Mouse (Mus musculus) CH12.LX (cell line): ENCODE data around the gene Myzap. TPM values are rescaled to one million over a fixed set of nuclear protein-coding genes. Genes with fewer than 3 reads are reported as not detected.

Source experiments
- DNase-seq: peaks from one replicate; pipeline ENCODE4 v3.0.0-alpha.2; 2013; ENCODE audit errors: extremely low read depth
- H3K27ac ChIP-seq: 2 replicates; pipeline ENCODE4 v1.5.1; 2012; ENCODE audit warnings: low read depth, mild to moderate bottlenecking, control low read depth, moderate library complexity; ENCODE audit not compliant: insufficient read depth
- H3K27me3 ChIP-seq: replicated peaks from 2 replicates; pipeline ENCODE3; 2012; ENCODE audit warnings: inconsistent platforms
- H3K36me3 ChIP-seq, 2 experiments: replicated peaks in 1 of 2; 2 replicates each; pipeline versions ENCODE3 to v1.6.1; 2012; ENCODE audit warnings: inconsistent platforms in 1 of 2, low read length in 1 of 2, mild to moderate bottlenecking in 1 of 2, mixed read lengths in 1 of 2, moderate library complexity in 1 of 2; ENCODE audit not compliant: control insufficient read depth in 1 of 2, insufficient read depth in 1 of 2
- H3K4me1 ChIP-seq, 2 experiments: 2 replicates each; pipeline ENCODE4 v1.6.1; 2012; ENCODE audit warnings: inconsistent platforms in 1 of 2, moderate library complexity in 1 of 2; ENCODE audit not compliant: insufficient read depth in 2 of 2, control insufficient read depth in 1 of 2
- H3K4me2 ChIP-seq: 2 replicates; pipeline ENCODE4 v1.6.1; 2012; ENCODE audit warnings: low read depth, mild to moderate bottlenecking, control low read depth; ENCODE audit not compliant: poor library complexity, insufficient read depth, severe bottlenecking
- H3K4me3 ChIP-seq, 3 experiments: fragments of 150-350 bp in 1 of 3; sonication (generic) in 1 of 3; replicated peaks in 1 of 3; 2 replicates each; pipeline versions ENCODE3 to v1.5.1; 2011 to 2012; ENCODE audit warnings: low read depth in 2 of 3, low read length in 2 of 3, mild to moderate bottlenecking in 2 of 3, moderate library complexity in 2 of 3, control low read depth in 1 of 3, improper control_type of control experiment in 1 of 3, inconsistent platforms in 1 of 3, mixed read lengths in 1 of 3; ENCODE audit not compliant: poor library complexity in 1 of 3
- H3K79me2 ChIP-seq: replicated peaks from 2 replicates; pipeline ENCODE4 v1.6.1; 2012; ENCODE audit warnings: mild to moderate bottlenecking, moderate library complexity; ENCODE audit not compliant: control insufficient read depth, poor library complexity, insufficient read depth, severe bottlenecking; ENCODE audit errors: extremely low read depth
- H3K9ac ChIP-seq: 2 replicates; pipeline ENCODE4 v1.6.1; 2012; ENCODE audit warnings: low read depth, mild to moderate bottlenecking, control low read depth, moderate library complexity; ENCODE audit not compliant: insufficient read depth
- H3K9me3 ChIP-seq: replicated peaks from 2 replicates; pipeline ENCODE3; 2012; ENCODE audit warnings: low read length, inconsistent platforms, mixed read lengths
- BHLHE40 ChIP-seq: IDR thresholded peaks from 2 replicates; pipeline ENCODE4 v1.6.1; 2011; ENCODE audit warnings: mild to moderate bottlenecking, low read depth, low read length, improper control_type of control experiment
- CHD1 ChIP-seq: IDR thresholded peaks from 2 replicates; pipeline ENCODE4 v1.6.1; 2012; ENCODE audit warnings: low read depth, low read length, improper control_type of control experiment, inconsistent platforms
- ELF1 ChIP-seq: IDR thresholded peaks from 2 replicates; pipeline ENCODE4 v1.6.1; 2014; ENCODE audit warnings: low read depth, mild to moderate bottlenecking, inconsistent platforms, low read length, improper control_type of control experiment
- EP300 ChIP-seq: IDR thresholded peaks from 2 replicates; pipeline ENCODE4 v1.6.1; 2011; ENCODE audit warnings: low read length, improper control_type of control experiment
- ETS1 ChIP-seq: conservative IDR thresholded peaks from 2 replicates; pipeline ENCODE4 v1.6.1; 2012; ENCODE audit warnings: low read depth, mild to moderate bottlenecking, inconsistent platforms, low read length, improper control_type of control experiment, moderate library complexity
- GABPA ChIP-seq: IDR thresholded peaks from 2 replicates; pipeline ENCODE4 v1.6.1; 2012; ENCODE audit warnings: low read depth, low read length, improper control_type of control experiment, inconsistent platforms; ENCODE audit not compliant: insufficient replicate concordance
- HCFC1 ChIP-seq: IDR thresholded peaks from 2 replicates; pipeline ENCODE4 v1.6.1; 2012; ENCODE audit warnings: low read depth, mild to moderate bottlenecking, inconsistent platforms, low read length, improper control_type of control experiment
- KAT2A ChIP-seq: IDR thresholded peaks from 2 replicates; pipeline ENCODE4 v1.6.1; 2012; ENCODE audit warnings: low read length, improper control_type of control experiment, inconsistent platforms; ENCODE audit not compliant: insufficient replicate concordance
- MAFK ChIP-seq: IDR thresholded peaks from 2 replicates; pipeline ENCODE4 v1.6.1; 2011; ENCODE audit warnings: low read length, improper control_type of control experiment; ENCODE audit not compliant: insufficient replicate concordance
- MAX ChIP-seq: IDR thresholded peaks from 2 replicates; pipeline ENCODE4 v1.6.1; 2011; ENCODE audit warnings: low read length, improper control_type of control experiment
- MAZ ChIP-seq: IDR thresholded peaks from 2 replicates; pipeline ENCODE4 v1.6.1; 2012; ENCODE audit warnings: low read depth, mild to moderate bottlenecking, inconsistent platforms, low read length, improper control_type of control experiment, moderate library complexity
- MEF2A ChIP-seq: IDR thresholded peaks from 2 replicates; pipeline ENCODE4 v1.6.1; 2014; ENCODE audit warnings: low read depth, mild to moderate bottlenecking, inconsistent platforms, low read length, improper control_type of control experiment, borderline replicate concordance
- MXI1 ChIP-seq: IDR thresholded peaks from 2 replicates; pipeline ENCODE4 v1.6.1; 2011; ENCODE audit warnings: mild to moderate bottlenecking, low read depth, low read length, improper control_type of control experiment
- NELFE ChIP-seq: IDR thresholded peaks from 2 replicates; pipeline ENCODE4 v1.6.1; 2011; ENCODE audit warnings: low read depth, low read length, improper control_type of control experiment
- PAX5 ChIP-seq: IDR thresholded peaks from 2 replicates; pipeline ENCODE4 v1.6.1; 2012; ENCODE audit warnings: low read length, inconsistent platforms, mixed read lengths
- POLR2A ChIP-seq: IDR thresholded peaks from 2 replicates; pipeline ENCODE4 v1.6.1; 2011; ENCODE audit warnings: low read depth, mild to moderate bottlenecking, improper control_type of control experiment, low read length
- POLR2AphosphoS2 ChIP-seq: IDR thresholded peaks from 2 replicates; pipeline ENCODE4 v1.6.1; 2011; ENCODE audit warnings: low read depth, low read length, improper control_type of control experiment
- RAD21 ChIP-seq: IDR thresholded peaks from 2 replicates; pipeline ENCODE4 v1.6.1; 2011; ENCODE audit warnings: low read depth, mild to moderate bottlenecking, low read length, improper control_type of control experiment, moderate library complexity
- SIN3A ChIP-seq: IDR thresholded peaks from 2 replicates; pipeline ENCODE4 v1.6.1; 2012; ENCODE audit warnings: low read length, improper control_type of control experiment, inconsistent platforms
- SMC3 ChIP-seq: IDR thresholded peaks from 2 replicates; pipeline ENCODE4 v1.6.1; 2011; ENCODE audit warnings: low read depth, low read length, improper control_type of control experiment
- TBP ChIP-seq: conservative IDR thresholded peaks from 2 replicates; pipeline ENCODE4 v1.6.1; 2011; ENCODE audit warnings: low read depth, low read length, improper control_type of control experiment
- TCF12 ChIP-seq: IDR thresholded peaks from 2 replicates; pipeline ENCODE4 v1.6.1; 2014; ENCODE audit warnings: low read depth, mild to moderate bottlenecking, inconsistent platforms, low read length, improper control_type of control experiment
- UBTF ChIP-seq: IDR thresholded peaks from 2 replicates; pipeline ENCODE4 v1.6.1; 2012; ENCODE audit warnings: low read depth, mild to moderate bottlenecking, inconsistent platforms, low read length, improper control_type of control experiment, moderate library complexity
- USF1 ChIP-seq: IDR thresholded peaks from 2 replicates; pipeline ENCODE4 v1.6.1; 2014; ENCODE audit warnings: low read depth, mild to moderate bottlenecking, inconsistent platforms, low read length, improper control_type of control experiment
- ZKSCAN1 ChIP-seq: IDR thresholded peaks from 2 replicates; pipeline ENCODE4 v1.6.1; 2012; ENCODE audit warnings: low read depth, inconsistent platforms, low read length, improper control_type of control experiment, borderline replicate concordance
- ZMIZ1 ChIP-seq: IDR thresholded peaks from 2 replicates; pipeline ENCODE4 v1.6.1; 2012; ENCODE audit warnings: low read depth, mild to moderate bottlenecking, inconsistent platforms, low read length, improper control_type of control experiment
- dilution Hi-C: fragments of 300-500 bp; cut with MboI; formaldehyde crosslinking; loops from 2 replicates; pipeline ENCODE4 v1.14.3; 2020; ENCODE audit warnings: low sequenced_read_pairs; ENCODE audit not compliant: extremely low pct_unique_long_range_greater_than_20kb, extremely low pct_ligation_motif_present
- in situ Hi-C: fragments of 300-500 bp; cut with MboI; formaldehyde crosslinking; loops from 3 replicates; pipeline ENCODE4 v1.14.3; 2019; ENCODE audit warnings: low sequenced_read_pairs, low pct_ligation_motif_present, low pct_unique_long_range_greater_than_20kb, mixed read lengths
- polyA plus RNA-seq: library from polyadenylated mRNA; unstranded; fragments of >175 nt; gene quantifications from 2 replicates; pipeline ENCODE4 v1.2.1, GENCODE M21; 2012; ENCODE audit warnings: low read depth; ENCODE audit not compliant: insufficient read length
- total RNA-seq, 2 experiments: library from RNA; depleted of rRNA; stranded (reverse); fragments of 300-350 nt in 1 of 2; fragments of >200 nt in 1 of 2; gene quantifications; 2 replicates each; pipeline ENCODE4 v1.2.3; 2012 to 2014

The Myzap gene
- total and polyA plus RNA-seq, 3 experiments = 2.9 to 7.5 (median 6.2) TPM

GRCm38 (mm10) chr9:71480305-71480704, 111.9 kb downstream of the Myzap start:
- Histone ChIP-seq H3K27me3 (no peaks in the 10 kb centered on the region), H3K4me3 (no peak overlapping the region), H3K9ac (no peak overlapping the region), H3K79me2 (peaks cover 38% of the 10 kb centered on the region), H3K4me1 (peaks cover 2 to 24% of the 10 kb centered on the region in 2 experiments; a peak in 3 of 4 replicates), H3K36me3 (peaks cover 69 to 77% of the 10 kb centered on the region in 2 experiments), H3K4me2 (no peak overlapping the region), H3K9me3 (no peaks in the 10 kb centered on the region), H3K27ac (no peak overlapping the region)
- TF ChIP-seq POLR2AphosphoS2 = no peak
- TF ChIP-seq SIN3A = no peak
- no peak for TF ChIP-seq RAD21
- TF ChIP-seq MXI1 = no peak
- TF ChIP-seq NELFE = no peak
- no peak for TF ChIP-seq MAX
- TF ChIP-seq CHD1 = no peak
- TF ChIP-seq BHLHE40 = no peak
- no peak for TF ChIP-seq USF1
- no peak for TF ChIP-seq UBTF
- TF ChIP-seq SMC3 = no peak
- in situ Hi-C loops (no loop called here), dilution Hi-C loops (no loop called here)
- no peak for DNase-seq

- Histone ChIP-seq H3K27ac (no peak overlapping the region), H3K9ac (no peak overlapping the region), H3K27me3 (no peaks in the 10 kb centered on the region), H3K79me2 (peaks cover 29% of the 10 kb centered on the region), H3K9me3 (no peaks in the 10 kb centered on the region), H3K36me3 (peaks cover 71 to 82% of the 10 kb centered on the region in 2 experiments), H3K4me2 (no peak overlapping the region), H3K4me3 (no peak overlapping the region), H3K4me1 (peaks cover 2 to 24% of the 10 kb centered on the region in 2 experiments; a peak in 3 of 4 replicates)
- in situ Hi-C loops = no loop called here
- dilution Hi-C loops = no loop called here
- TF ChIP-seq KAT2A (no peak), POLR2A (no peak), HCFC1 (no peak), MAFK (no peak), BHLHE40 (no peak), MAZ (no peak), SIN3A (no peak)
- DNase-seq = no peak
Measured at GRCm38 (mm10) chr9:71479413-71479812, 112.7 kb downstream of the Myzap start.

DNA sequence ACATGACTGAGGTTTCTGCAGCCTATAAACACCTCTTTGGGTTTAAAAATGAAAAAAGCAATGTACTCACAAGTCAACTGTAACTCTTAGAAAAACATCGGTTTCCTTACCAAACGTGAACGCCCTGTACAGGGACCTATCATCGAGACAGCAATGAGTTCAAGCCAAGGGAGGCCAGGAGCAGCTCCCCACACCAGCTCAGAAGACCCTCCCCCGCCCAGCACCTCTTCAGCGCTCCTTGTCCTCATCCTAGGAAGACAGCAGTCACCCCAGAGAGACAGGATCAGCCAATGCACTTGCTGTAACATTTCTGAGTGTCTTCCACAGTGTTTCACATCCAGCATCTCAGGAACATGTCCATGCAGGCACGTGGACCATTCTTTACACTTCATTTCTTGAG, 113.6 kb downstream of the Myzap start:
- peaks cover 2 to 24% of the 10 kb centered on the region in 2 experiments; a peak in 3 of 4 replicates for H3K4me1 ChIP-seq
- dilution Hi-C loops = no loop called here
- H3K79me2 ChIP-seq = peaks cover 28% of the 10 kb centered on the region
- no peak overlapping the region for H3K27ac ChIP-seq
- H3K9me3 ChIP-seq = no peaks in the 10 kb centered on the region
- H3K4me3 ChIP-seq = no peak overlapping the region
- TF ChIP-seq GABPA (no peak), NELFE (no peak), EP300 (no peak), ETS1 (no peak), ZMIZ1 (no peak), BHLHE40 (no peak), KAT2A (no peak), MAX (no peak), ELF1 (no peak), CHD1 (no peak), MXI1 (no peak), PAX5 (no peak), RAD21 (no peak), MEF2A (no peak), TBP (no peak), MAZ (no peak), USF1 (no peak), TCF12 (no peak), POLR2AphosphoS2 (no peak), ZKSCAN1 (no peak)
- in situ Hi-C loops = no loop called here
- no peak overlapping the region for H3K9ac ChIP-seq
- H3K27me3 ChIP-seq = no peaks in the 10 kb centered on the region
- no peak for DNase-seq
- no peak overlapping the region for H3K4me2 ChIP-seq
- peaks cover 71 to 90% of the 10 kb centered on the region in 2 experiments for H3K36me3 ChIP-seq
